Mouse (Mus musculus) liver, postnatal 0 days (tissue): ENCODE results near the gene Ap3b1. TPM values are rescaled to one million over a fixed set of nuclear protein-coding genes. Genes with fewer than 3 reads are reported as not detected.

Experiments
- ATAC-seq: fragments of 200-750 bp; cut with Nextera tagmentation; 2 replicates; pipeline ENCODE4 v1.8.0; 2017; ENCODE audit warnings: mild to moderate bottlenecking, moderate library complexity
- DNase-seq: peaks from one replicate; pipeline ENCODE4 v3.0.0-alpha.2; 2016
- H3K27ac ChIP-seq: fragments of 300-500 bp; sonication (generic); 2 replicates; pipeline ENCODE4 v1.5.1; 2014; ENCODE audit warnings: antibody characterized with exemption, moderate library complexity, mild to moderate bottlenecking, low read depth
- H3K27me3 ChIP-seq: fragments of 300-500 bp; sonication (generic); 2 replicates; pipeline ENCODE4 v1.6.1; 2014; ENCODE audit warnings: low read length, control low read depth, mixed read lengths; ENCODE audit not compliant: insufficient read depth
- H3K36me3 ChIP-seq: fragments of 300-500 bp; sonication (generic); replicated peaks from 2 replicates; pipeline ENCODE4 v1.6.1; 2014; ENCODE audit warnings: mild to moderate bottlenecking, control low read depth, low read length, moderate library complexity, mixed read lengths; ENCODE audit not compliant: insufficient read depth
- H3K4me1 ChIP-seq: fragments of 300-500 bp; sonication (generic); 2 replicates; pipeline ENCODE4 v1.6.1; 2014; ENCODE audit warnings: antibody characterized with exemption, mild to moderate bottlenecking, control low read depth; ENCODE audit not compliant: insufficient read depth
- H3K4me2 ChIP-seq: fragments of 300-500 bp; sonication (generic); 2 replicates; pipeline ENCODE4 v1.6.1; 2014; ENCODE audit warnings: low read depth, mild to moderate bottlenecking, low read length, moderate library complexity, mixed read lengths
- H3K4me3 ChIP-seq: fragments of 300-500 bp; sonication (generic); 2 replicates; pipeline ENCODE4 v1.5.1; 2014; ENCODE audit warnings: low read depth, low read length
- H3K9ac ChIP-seq: fragments of 300-500 bp; sonication (generic); replicated peaks from 2 replicates; pipeline ENCODE4 v1.6.1; 2014; ENCODE audit warnings: mild to moderate bottlenecking, moderate library complexity
- H3K9me3 ChIP-seq: fragments of 300-500 bp; sonication (generic); 2 replicates; pipeline ENCODE4 v1.6.1; 2016; ENCODE audit warnings: mild to moderate bottlenecking, control low read depth, low read length, mixed read lengths
- CTCF ChIP-seq: sonication (generic); IDR thresholded peaks from 2 replicates; pipeline ENCODE4 v1.5.1; 2016; ENCODE audit warnings: antibody characterized with exemption, low read depth
- EP300 ChIP-seq: IDR thresholded peaks from 2 replicates; pipeline ENCODE4 v1.6.1; 2016; ENCODE audit warnings: antibody characterized with exemption, low read depth, mild to moderate bottlenecking
- WGBS: fragments of 180-500 bp; shearing (Covaris S2); extraction: QIAGEN DNeasy Blood & Tissue Kit; methylation state at CpG from one replicate; pipeline ENCODE4 v1.1.7; 2014; ENCODE audit not compliant: insufficient replicate concordance; 5-methylcytosine and 5-hydroxymethylcytosine counted together
- polyA plus RNA-seq: library from polyadenylated mRNA; unstranded; fragments of >200 nt; fragmentation: Nextera tagmentation; extraction: Ambion mirVana; gene quantifications from 2 replicates; pipeline ENCODE4 v1.2.1, GENCODE M21; 2015

The Ap3b1 gene
- polyA plus RNA-seq, 1 experiment from 2014 or later = 15.1 TPM

DNA sequence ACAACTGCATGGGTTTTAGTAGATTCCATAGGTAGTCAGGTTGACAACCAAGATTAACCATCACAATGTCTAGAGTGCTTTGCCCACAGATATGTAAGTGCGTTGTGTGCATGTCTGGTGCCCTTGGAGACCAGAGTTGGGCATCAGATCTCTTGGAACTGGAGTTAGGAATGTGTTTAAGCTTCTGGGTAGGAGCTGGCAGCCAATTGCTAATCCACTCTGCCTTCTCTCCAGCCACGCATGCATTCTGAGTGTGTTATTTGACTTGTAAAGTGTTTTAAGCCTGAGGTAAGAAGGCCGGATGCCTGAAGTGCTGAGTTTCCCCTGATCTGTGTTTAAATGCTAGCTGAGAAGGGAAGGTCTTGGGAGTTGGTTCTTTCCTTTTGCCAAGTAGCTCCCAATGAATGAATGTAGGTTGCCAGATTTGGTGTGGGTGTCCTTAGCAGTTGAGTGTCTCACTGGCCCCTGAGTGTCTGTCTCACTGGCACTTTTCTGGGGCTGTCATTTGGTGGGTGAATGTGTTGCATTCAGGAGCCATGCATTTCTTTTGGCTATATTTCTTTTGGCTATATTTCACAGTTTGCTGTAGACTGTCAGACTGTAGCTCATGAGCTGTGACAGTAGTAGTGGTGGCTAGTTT is 26.3 kb downstream of the Ap3b1 start:
- Histone ChIP-seq H3K4me3 (no peak overlapping the region), H3K27ac (no peak overlapping the region), H3K9ac (no peak overlapping the region), H3K4me1 (peaks cover 13% of the 10 kb centered on the region), H3K36me3 (no peaks in the 10 kb centered on the region), H3K9me3 (no peaks in the 10 kb centered on the region), H3K27me3 (no peaks in the 10 kb centered on the region), H3K4me2 (no peak overlapping the region)
- no peak for DNase-seq
- ATAC-seq = no peak
- TF ChIP-seq EP300 (no peak), CTCF (no peak)
- 88% methylated on average over 3 of the region's 3 CpGs for WGBS

DNA sequence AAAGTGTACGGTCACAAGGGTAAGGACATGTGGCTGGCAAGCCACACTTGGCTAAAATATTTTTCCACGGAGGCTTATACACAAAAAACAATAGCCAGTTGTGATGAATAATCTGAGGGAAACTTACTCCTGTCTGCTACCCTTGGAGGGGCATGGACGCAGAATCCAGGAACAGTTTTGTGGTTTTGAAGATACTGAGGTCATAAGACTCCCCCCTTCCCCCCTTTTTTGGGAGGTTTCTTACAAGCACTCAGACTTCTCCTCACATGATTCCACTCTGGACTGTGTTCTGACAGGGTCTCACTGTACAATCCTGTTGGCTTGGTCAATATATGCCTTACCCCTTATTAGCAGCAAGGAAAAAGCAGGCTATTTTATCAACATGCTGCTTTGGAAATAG is 29.8 kb downstream of the Ap3b1 start:
- no peak for ATAC-seq
- DNase-seq = no peak
- Histone ChIP-seq H3K4me1 (0 out of 2 replicates have a peak, but pooled peaks cover 5% of the 10 kb centered on the region), H3K27ac (no peak overlapping the region), H3K4me3 (no peak overlapping the region), H3K9ac (no peak overlapping the region), H3K36me3 (peaks cover 11% of the 10 kb centered on the region), H3K9me3 (no peaks in the 10 kb centered on the region), H3K27me3 (no peaks in the 10 kb centered on the region), H3K4me2 (no peak overlapping the region)
- TF ChIP-seq CTCF (no peak), EP300 (no peak)
- WGBS = 52% methylated on average over 3 of the region's 3 CpGs

DNA sequence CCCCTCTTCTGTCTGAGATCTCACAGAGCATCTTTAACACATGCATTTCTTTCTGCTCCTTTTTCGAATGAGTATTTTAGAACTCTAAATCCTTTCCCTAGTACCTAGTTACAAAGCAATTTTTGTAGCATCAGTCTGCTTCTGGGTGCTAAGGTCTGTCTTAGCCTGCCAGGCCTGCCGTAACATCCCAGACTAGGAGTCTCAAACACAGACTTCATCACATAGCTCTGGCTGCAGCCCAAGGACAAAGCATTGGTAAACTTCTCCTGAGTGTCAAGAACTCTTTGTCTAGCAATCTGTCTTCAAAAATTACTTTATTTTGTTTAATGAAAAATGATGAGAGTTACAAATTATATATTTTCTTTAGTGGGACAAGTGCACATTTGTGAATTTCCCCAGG is 30.8 kb downstream of the Ap3b1 start:
- Histone ChIP-seq H3K4me2 (no peak overlapping the region), H3K4me1 (0 out of 2 replicates have a peak, but pooled peaks cover 5% of the 10 kb centered on the region), H3K27me3 (no peaks in the 10 kb centered on the region), H3K36me3 (peaks cover 16% of the 10 kb centered on the region), H3K9me3 (no peaks in the 10 kb centered on the region), H3K4me3 (no peak overlapping the region), H3K9ac (no peak overlapping the region), H3K27ac (no peak overlapping the region)
- ATAC-seq (no peak), DNase-seq (no peak)
- TF ChIP-seq CTCF (no peak), EP300 (no peak)
- WGBS = 81% methylated on average over 2 of the region's 2 CpGs

DNA sequence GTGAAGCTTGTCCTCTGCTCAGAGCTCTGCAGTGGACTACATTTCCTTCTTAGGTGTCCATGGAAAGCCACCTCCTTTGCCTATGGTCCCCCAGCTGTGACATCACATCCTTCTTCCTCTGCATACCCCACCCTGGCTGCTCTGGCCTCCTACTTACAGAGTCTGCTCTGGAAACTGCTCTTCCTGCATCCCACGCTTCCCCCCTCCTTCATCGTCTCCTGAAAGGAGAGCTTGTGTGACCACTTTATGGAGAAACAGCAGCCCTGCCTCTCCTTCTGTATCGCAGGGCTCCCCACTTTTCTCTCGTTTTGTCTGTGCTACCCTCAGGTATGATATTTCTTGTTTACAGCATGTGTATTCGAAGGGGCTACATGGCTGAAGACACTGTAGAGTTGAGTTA is 33.5 kb downstream of the Ap3b1 start:
- Histone ChIP-seq H3K27ac (no peak overlapping the region), H3K36me3 (peaks cover 38% of the 10 kb centered on the region), H3K9ac (no peak overlapping the region), H3K27me3 (no peaks in the 10 kb centered on the region), H3K4me1 (0 out of 2 replicates have a peak, but pooled peaks cover 5% of the 10 kb centered on the region), H3K4me3 (no peak overlapping the region), H3K9me3 (no peaks in the 10 kb centered on the region), H3K4me2 (no peak overlapping the region)
- TF ChIP-seq CTCF = no peak
- no peak for DNase-seq
- WGBS = 84% methylated on average over 5 of the region's 5 CpGs
- no peak for ATAC-seq

DNA sequence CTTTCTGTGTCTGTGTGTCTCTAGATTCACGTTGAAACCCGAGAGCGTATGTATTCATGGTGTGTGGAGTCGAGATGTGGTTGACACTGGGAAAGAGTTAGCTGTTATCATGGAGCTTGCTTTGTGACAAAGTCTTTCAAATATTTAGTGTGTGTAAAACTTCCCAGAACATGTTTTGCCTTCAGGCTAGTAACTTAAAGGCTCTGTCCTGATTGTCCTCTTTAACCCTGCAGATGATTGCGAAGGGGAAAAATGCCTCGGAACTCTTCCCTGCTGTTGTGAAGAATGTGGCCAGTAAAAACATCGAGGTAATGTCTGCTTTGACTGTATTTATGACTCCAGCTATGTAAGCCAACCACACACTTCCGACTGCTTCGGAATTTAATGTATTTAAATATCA is 35.7 kb downstream of the Ap3b1 start:
- no peak for ATAC-seq
- H3K4me3 ChIP-seq = no peak overlapping the region

DNA sequence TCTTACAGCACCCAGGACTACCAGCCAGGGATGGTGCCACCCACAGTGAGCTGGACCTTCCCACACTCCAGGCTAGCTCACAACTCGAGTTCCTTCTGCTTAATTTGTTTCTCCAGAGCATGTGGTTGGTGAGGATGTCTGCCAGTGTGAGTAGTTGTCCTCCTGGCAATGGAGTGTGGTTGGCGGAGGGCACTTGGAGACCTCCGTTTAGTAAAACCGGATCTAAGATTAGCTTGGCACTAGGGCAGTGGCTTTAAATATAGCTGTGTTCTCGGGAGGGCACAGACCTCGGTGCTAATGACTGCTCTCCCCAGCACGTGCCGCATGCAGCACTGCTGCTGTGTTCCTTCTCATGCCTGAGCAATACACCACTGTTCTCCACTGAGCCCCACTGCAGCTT is 37.0 kb downstream of the Ap3b1 start:
- H3K9me3 ChIP-seq = no peaks in the 10 kb centered on the region
- H3K27me3 ChIP-seq = no peaks in the 10 kb centered on the region
- peaks cover 40% of the 10 kb centered on the region for H3K36me3 ChIP-seq
- H3K4me3 ChIP-seq = no peak overlapping the region
- WGBS = 87% methylated on average over 8 of the region's 8 CpGs
- DNase-seq (no peak), ATAC-seq (no peak)
- no peak overlapping the region for H3K9ac ChIP-seq
- H3K27ac ChIP-seq = no peak overlapping the region
- no peaks in the 10 kb centered on the region for H3K4me1 ChIP-seq
- no peak overlapping the region for H3K4me2 ChIP-seq
- TF ChIP-seq EP300 (no peak), CTCF (no peak)

More for the DNA sequence above, 35.7 kb downstream of the Ap3b1 start:
- Histone ChIP-seq H3K27ac (no peak overlapping the region), H3K4me2 (no peak overlapping the region), H3K9ac (no peak overlapping the region), H3K4me1 (no peaks in the 10 kb centered on the region), H3K36me3 (peaks cover 40% of the 10 kb centered on the region), H3K9me3 (no peaks in the 10 kb centered on the region), H3K27me3 (no peaks in the 10 kb centered on the region)
- 81% methylated on average over 9 of the region's 9 CpGs for WGBS
- TF ChIP-seq EP300 (no peak), CTCF (no peak)
- no peak for DNase-seq
